Mouse (Mus musculus): ENCODE measurements around the gene Pygo1. TPM values are rescaled to one million over a fixed set of nuclear protein-coding genes. Genes with fewer than 3 reads are reported as not detected.

Gene Pygo1
- polyA plus RNA-seq, 1 experiment, result 0.38 TPM

DNA sequence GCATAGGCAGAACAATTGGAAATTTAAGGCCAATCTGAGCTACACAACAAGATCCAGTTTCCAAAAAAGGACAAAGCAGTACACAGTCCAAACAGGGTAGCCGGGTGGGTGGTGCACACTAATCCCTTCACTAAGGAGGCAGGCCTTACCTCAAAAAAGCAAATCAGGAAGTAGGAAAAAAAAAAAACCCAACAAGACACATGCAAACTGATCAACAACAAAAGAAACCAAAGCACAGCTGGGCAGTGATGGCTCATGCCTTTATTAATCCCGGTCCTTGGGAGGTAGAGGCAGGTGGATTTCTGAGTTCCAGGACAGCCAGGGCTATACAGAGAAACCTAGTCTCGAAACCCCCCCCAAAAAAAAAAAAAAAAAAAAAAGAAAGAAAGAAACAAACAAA, 62.3 kb downstream of the Pygo1 start:
- no peaks in the 10 kb centered on the region for H3K27me3 ChIP-seq (replicated peaks; ENCODE audit: control insufficient read depth, insufficient read depth, low read length)
- H3K27ac ChIP-seq (ENCODE audit: insufficient read depth, low read depth, low read length), result no peak overlapping the region
- 76% methylated on average over 3 of the region's 3 CpGs for WGBS
- H3K4me3 ChIP-seq (ENCODE audit: insufficient read depth, low read depth, low read length), result no peak overlapping the region
- TF ChIP-seq POLR2A (IDR thresholded peaks at IDR 0.05; ENCODE audit: low read depth, low read length), result no peak
- TF ChIP-seq CTCF (conservative IDR thresholded peaks at IDR 0.05; ENCODE audit: insufficient read depth, insufficient read length, low read depth, low read length), result no peak
- DNase-seq, result no peak
- H3K4me1 ChIP-seq (ENCODE audit: control insufficient read depth, insufficient read depth, low read length), result peaks cover 21% of the 10 kb centered on the region; the same call in 1 of the 2 replicates
- no peaks in the 10 kb centered on the region for H3K36me3 ChIP-seq (ENCODE audit: control insufficient read depth, insufficient read depth, low read length)

- Histone ChIP-seq H3K27ac (ENCODE audit: insufficient read depth, low read depth, low read length) (no peak overlapping the region), H3K27me3 (replicated peaks; ENCODE audit: control insufficient read depth, insufficient read depth, low read length) (no peaks in the 10 kb centered on the region), H3K4me1 (ENCODE audit: control insufficient read depth, insufficient read depth, low read length) (peaks cover 21% of the 10 kb centered on the region; the same call in 1 of the 2 replicates), H3K4me3 (ENCODE audit: insufficient read depth, low read depth, low read length) (no peak overlapping the region), H3K36me3 (ENCODE audit: control insufficient read depth, insufficient read depth, low read length) (no peaks in the 10 kb centered on the region)
- peak; percentile 67 for DNase-seq
- WGBS, result 46% methylated on average over 5 of the region's 5 CpGs
- TF ChIP-seq POLR2A (IDR thresholded peaks at IDR 0.05; ENCODE audit: low read depth, low read length) (no peak), CTCF (conservative IDR thresholded peaks at IDR 0.05; ENCODE audit: insufficient read depth, insufficient read length, low read depth, low read length) (no peak)
These were observed 63.3 kb downstream of the Pygo1 start for GRCm38 (mm10) chr9:72988706-72989105.

DNA sequence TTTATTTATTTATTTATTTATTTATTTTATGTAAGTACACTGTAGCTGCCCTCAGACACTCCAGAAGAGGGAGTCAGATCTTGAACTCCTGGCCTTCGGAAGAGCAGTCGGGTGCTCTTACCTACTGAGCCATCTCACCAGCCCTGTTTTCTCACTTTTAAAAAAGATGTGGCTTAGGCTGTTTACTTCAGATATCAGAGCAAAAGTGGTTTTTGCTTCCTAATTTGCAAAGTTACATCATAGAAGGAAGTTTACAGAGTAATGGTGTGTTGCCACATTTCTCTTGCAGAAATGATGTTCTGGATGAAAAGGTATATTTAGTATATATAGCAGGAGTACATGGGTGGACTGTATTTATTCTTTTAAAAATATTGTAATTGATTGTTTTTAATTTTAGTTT, 66.0 kb downstream of the Pygo1 start:
- WGBS, result 95% methylated on average over 2 of the region's 2 CpGs

DNA sequence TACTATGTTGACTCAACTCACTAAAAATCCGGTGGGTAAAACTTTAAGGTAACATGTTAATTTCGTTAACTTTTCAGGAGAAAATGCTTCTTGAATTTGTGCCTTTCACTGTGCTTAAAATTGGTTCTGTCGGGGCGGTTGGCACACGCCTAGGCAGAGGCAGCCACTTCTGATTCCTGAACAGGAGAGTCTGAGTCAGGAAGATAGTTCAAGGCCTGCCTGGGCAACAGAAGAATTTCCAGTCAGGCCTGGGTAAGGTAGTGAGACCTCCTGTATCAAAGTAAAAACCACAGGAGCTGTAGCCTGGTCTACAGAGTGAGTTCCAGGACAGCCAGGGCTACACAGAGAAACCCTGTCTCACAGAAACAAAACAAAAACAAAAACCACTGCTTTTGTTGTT, 67.1 kb downstream of the Pygo1 start:
- Histone ChIP-seq H3K4me3 (ENCODE audit: insufficient read depth, low read depth, low read length) (no peak overlapping the region), H3K4me1 (ENCODE audit: control insufficient read depth, insufficient read depth, low read length) (peaks cover 16% of the 10 kb centered on the region; the same call in 1 of the 2 replicates), H3K27ac (ENCODE audit: insufficient read depth, low read depth, low read length) (no peak overlapping the region), H3K27me3 (replicated peaks; ENCODE audit: control insufficient read depth, insufficient read depth, low read length) (no peaks in the 10 kb centered on the region), H3K36me3 (ENCODE audit: control insufficient read depth, insufficient read depth, low read length) (no peaks in the 10 kb centered on the region)
- WGBS, result 86% methylated on average over 5 of the region's 5 CpGs
- no peak for DNase-seq
- TF ChIP-seq CTCF (conservative IDR thresholded peaks at IDR 0.05; ENCODE audit: insufficient read depth, insufficient read length, low read depth, low read length) (no peak), POLR2A (IDR thresholded peaks at IDR 0.05; ENCODE audit: low read depth, low read length) (no peak)

More for the DNA sequence above, 66.0 kb downstream of the Pygo1 start:
- TF ChIP-seq POLR2A (IDR thresholded peaks at IDR 0.05; ENCODE audit: low read depth, low read length), result no peak
- TF ChIP-seq CTCF (conservative IDR thresholded peaks at IDR 0.05; ENCODE audit: insufficient read depth, insufficient read length, low read depth, low read length), result no peak
- Histone ChIP-seq H3K27ac (ENCODE audit: insufficient read depth, low read depth, low read length) (no peak overlapping the region), H3K4me1 (ENCODE audit: control insufficient read depth, insufficient read depth, low read length) (peaks cover 21% of the 10 kb centered on the region; the same call in 1 of the 2 replicates), H3K36me3 (ENCODE audit: control insufficient read depth, insufficient read depth, low read length) (no peaks in the 10 kb centered on the region), H3K27me3 (replicated peaks; ENCODE audit: control insufficient read depth, insufficient read depth, low read length) (no peaks in the 10 kb centered on the region), H3K4me3 (ENCODE audit: insufficient read depth, low read depth, low read length) (no peak overlapping the region)
- no peak for DNase-seq

DNA sequence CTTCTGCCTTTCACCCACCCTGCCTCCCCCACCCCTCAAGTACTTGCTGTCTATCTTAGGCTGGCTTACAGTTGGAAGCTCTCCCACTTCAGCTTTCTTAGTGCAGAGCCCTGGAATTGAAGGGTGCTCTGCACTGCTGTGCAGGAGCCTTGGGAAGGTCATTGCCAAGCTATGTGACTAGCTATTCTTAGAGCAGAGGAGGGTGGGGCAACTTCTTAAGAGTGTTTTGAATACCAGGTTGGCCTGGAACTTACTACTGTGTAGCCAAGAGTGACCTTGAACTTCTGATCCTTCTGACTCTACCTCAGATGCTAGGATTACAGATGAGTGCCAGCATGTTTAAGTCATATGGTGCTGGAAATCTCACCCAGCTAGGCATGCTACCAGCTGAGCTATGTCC, 70.7 kb downstream of the Pygo1 start:
- no peak overlapping the region for H3K27ac ChIP-seq (ENCODE audit: insufficient read depth, low read depth, low read length)
- H3K4me3 ChIP-seq (ENCODE audit: insufficient read depth, low read depth, low read length), result no peak overlapping the region
- TF ChIP-seq CTCF (conservative IDR thresholded peaks at IDR 0.05; ENCODE audit: insufficient read depth, insufficient read length, low read depth, low read length) (no peak), POLR2A (IDR thresholded peaks at IDR 0.05; ENCODE audit: low read depth, low read length) (no peak)
- no peaks in the 10 kb centered on the region for H3K27me3 ChIP-seq (replicated peaks; ENCODE audit: control insufficient read depth, insufficient read depth, low read length)
- H3K4me1 ChIP-seq (ENCODE audit: control insufficient read depth, insufficient read depth, low read length), result peaks cover under 1% of the 10 kb centered on the region; the same call in 1 of the 2 replicates
- no peaks in the 10 kb centered on the region; the same call in 1 of the 2 replicates for H3K36me3 ChIP-seq (ENCODE audit: control insufficient read depth, insufficient read depth, low read length)
- no peak for DNase-seq

- 80% methylated on average over 7 of the region's 7 CpGs for WGBS
- DNase-seq, result no peak
- H3K4me1 ChIP-seq (ENCODE audit: control insufficient read depth, insufficient read depth, low read length), result no peaks in the 10 kb centered on the region
- no peak for TF ChIP-seq POLR2A (IDR thresholded peaks at IDR 0.05; ENCODE audit: low read depth, low read length)
- no peak for TF ChIP-seq CTCF (conservative IDR thresholded peaks at IDR 0.05; ENCODE audit: insufficient read depth, insufficient read length, low read depth, low read length)
- no peak overlapping the region for H3K4me3 ChIP-seq (ENCODE audit: insufficient read depth, low read depth, low read length)
- H3K27me3 ChIP-seq (replicated peaks; ENCODE audit: control insufficient read depth, insufficient read depth, low read length), result no peaks in the 10 kb centered on the region
- H3K27ac ChIP-seq (ENCODE audit: insufficient read depth, low read depth, low read length), result no peak overlapping the region
- no peaks in the 10 kb centered on the region; the same call in 1 of the 2 replicates for H3K36me3 ChIP-seq (ENCODE audit: control insufficient read depth, insufficient read depth, low read length)
These were observed 71.4 kb downstream of the Pygo1 start for GRCm38 (mm10) chr9:72996806-72997205.

DNA sequence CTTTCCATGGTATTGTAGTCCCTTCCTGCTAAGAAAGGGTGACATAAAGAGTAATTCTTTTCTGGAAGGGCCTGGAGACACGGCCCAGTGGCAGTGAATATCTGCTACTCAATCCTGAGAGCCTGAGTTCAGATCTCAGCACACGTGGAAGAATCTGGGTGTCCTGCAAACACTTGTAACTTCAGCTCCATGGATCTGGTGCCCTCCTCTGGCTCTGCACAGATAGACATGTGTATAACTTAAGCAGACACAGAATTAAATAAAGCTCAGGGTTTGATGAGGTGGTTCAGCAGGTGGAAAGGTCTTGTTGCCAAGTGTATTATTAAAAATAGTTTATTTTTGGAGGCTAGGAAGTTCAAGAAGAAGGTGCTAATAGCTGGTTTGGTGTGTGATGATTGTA, 75.0 kb downstream of the Pygo1 start:
- 0 out of 2 replicates have a peak, but pooled peaks have one; percentile 17 for TF ChIP-seq CTCF (conservative IDR thresholded peaks at IDR 0.05; ENCODE audit: insufficient read depth, insufficient read length, low read depth, low read length)
- TF ChIP-seq POLR2A (IDR thresholded peaks at IDR 0.05; ENCODE audit: low read depth, low read length), result no peak
- Histone ChIP-seq H3K27ac (ENCODE audit: insufficient read depth, low read depth, low read length) (no peak overlapping the region), H3K4me3 (ENCODE audit: insufficient read depth, low read depth, low read length) (no peak overlapping the region), H3K4me1 (ENCODE audit: control insufficient read depth, insufficient read depth, low read length) (no peaks in the 10 kb centered on the region), H3K27me3 (replicated peaks; ENCODE audit: control insufficient read depth, insufficient read depth, low read length) (no peaks in the 10 kb centered on the region), H3K36me3 (ENCODE audit: control insufficient read depth, insufficient read depth, low read length) (no peaks in the 10 kb centered on the region; the same call in none of the 2 replicates)
- WGBS, result 63% methylated on average over 2 of the region's 2 CpGs
- no peak for DNase-seq

Data from kidney, adult 2 months (tissue).